Mouse (Mus musculus) right cerebral cortex, adult 18-20 months (tissue): ENCODE measurements at regions not wholly inside any gene's neighbourhood (a gene's known extent, or its start where the extent isn't known, plus 50 kb on each side); places are given as distances from the start of the nearest gene placed in this dataset.

Source experiments
- DNase-seq: peaks from one replicate; pipeline ENCODE4 v3.0.0; 2022; ENCODE audit warnings: mixed read lengths

DNA sequence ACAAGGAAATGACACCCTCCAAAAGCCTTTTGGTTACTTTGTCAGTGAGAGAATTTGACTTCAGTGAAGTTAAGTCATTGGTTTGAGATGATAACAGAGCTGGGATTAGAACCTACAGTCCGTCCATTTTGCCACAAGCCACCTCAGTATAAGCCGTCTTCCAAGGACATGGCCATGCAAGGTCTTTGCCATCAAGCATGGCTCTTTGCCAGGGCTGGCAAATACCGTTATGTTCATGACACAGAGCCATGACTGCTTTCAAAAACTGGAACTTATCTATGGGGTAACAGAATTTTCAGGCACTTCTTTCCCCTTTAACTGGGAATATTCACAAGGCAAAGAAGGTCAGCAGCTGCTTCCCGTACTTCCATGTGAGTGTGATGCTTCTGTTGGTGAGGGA is 441.9 kb upstream of the Fam19a5 start:
- DNase-seq, result no peak

DNA sequence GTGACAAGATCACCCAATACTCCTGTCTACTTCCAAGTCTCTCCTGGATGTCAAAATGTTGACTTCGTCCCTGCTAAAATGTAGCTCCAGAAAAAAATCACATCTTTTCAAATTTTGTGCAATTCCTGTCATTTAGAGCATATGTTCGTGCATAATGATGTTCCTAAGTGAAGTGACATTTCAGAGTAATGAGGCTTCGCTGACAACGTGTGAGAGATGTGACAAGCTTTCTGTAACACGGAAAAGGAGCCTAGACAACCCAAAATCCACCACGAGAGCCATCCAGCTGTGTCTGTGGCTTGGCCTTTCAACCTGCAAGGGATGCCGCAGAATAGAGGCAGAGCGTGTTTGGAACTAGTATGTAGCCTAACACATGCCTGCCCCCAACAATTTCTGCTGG is 438.1 kb upstream of the Fam19a5 start:
- DNase-seq, result no peak

DNA sequence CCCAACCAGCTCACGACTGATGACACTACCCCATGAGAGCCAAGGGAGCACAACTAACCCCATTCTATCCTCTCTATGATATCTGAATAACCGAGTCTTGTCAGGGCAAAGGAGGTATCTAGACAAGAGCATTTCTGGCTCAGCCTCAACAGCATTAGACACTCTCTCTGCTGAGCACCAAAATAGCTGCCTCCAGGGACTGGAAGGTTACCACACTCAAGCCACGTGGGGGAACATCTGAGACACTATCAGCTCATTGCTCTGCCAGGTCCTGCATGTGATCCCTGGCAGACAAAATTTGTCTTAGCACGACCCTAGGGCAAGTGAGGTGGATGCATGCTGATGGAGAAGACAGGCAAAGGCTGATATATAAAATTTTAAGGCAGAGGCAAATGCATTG is 436.4 kb upstream of the Fam19a5 start:
- DNase-seq, result no peak

DNA sequence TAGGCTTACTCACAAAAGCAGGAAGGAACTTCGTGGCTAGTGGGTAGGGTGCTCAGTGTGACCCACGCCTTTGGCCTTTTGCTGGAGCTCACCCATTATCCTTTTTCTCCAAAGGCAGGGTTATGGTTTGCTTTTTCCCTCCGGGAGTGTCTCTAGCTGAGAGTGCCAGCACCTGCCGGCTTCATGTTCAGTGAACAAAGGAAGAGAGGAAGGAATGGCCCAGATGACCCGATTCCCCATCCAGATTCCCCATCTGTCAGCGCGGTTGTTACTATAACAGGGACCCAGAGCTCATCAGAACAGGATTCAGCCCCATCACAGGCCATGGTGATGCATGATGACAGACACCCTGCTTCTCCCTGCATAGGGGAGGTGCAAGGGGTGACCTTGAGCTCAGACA is 435.7 kb upstream of the Fam19a5 start:
- DNase-seq, result no peak

DNA sequence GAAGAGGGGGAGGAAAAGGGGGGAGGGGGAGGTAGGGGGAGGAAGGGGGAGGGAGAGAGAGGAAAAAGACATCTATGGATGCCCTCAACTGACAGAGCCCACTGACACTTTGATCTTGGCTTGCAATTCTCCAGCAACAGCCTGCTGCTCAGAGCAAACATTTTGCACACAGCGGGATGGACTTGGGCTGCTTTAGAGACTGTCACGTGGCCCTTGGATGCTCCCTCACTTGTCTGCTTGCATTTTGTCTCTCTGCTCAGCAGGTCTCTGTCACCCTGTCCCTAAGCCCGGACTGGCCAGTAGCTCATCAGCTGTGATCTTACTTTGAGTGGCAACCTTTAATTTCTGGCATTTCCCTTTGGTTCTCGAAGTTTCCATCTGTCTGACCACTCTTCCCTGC is 421.4 kb upstream of the Fam19a5 start:
- no peak for DNase-seq

DNA sequence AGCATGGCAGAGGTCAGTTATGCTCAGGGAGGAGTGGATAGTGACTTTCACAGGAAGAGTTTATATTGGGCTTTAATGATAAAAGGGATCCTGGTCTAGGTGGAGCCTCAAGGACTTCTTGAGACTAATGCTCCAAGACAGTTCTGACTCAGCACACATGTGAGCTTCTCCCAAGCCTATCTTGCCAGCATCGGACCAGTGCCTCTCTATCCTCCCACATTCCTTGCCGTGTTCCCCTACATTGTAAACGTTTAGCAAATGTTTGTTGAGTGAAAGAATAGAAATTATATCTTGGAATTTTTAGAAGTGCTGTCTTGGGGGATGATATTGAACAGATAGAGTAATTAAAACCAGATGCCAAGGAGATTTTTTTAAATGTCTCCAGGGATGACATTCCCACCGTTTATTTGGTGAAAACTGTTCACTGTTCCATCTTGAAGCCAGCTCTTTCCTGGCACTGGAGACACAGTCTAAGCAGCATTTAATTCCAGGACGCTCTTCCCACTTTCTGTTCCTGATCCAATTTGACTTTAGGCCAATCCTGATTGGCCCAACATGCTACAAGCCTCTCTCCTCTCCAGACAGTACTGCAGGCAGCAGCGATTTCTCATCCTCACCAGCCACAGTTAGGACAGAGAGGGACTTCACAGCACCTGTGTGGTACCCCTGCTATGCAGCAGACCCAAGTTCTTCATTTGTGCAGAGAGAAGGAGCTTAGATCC is 418.5 kb upstream of the Fam19a5 start:
- DNase-seq, result peak; percentile 23

DNA sequence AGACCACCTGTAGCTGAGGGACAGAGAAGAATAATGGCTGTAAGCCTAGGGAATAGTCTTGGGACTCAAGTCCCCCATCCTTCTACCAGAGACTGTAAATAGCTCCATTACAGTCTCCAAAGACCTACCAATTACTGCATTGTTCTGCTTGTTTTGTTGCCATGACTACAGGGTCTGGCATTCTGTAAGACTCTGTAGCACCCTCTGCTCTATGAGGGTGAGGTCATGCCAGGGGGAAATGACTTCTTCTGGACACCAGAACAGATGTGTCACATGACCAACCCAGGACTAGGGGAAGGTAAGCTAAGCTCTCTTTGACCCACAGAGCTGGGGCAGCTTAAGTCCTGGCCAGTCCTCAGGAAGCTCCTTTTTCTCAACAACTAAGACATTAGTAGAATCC is 405.2 kb upstream of the Fam19a5 start:
- no peak for DNase-seq

DNA sequence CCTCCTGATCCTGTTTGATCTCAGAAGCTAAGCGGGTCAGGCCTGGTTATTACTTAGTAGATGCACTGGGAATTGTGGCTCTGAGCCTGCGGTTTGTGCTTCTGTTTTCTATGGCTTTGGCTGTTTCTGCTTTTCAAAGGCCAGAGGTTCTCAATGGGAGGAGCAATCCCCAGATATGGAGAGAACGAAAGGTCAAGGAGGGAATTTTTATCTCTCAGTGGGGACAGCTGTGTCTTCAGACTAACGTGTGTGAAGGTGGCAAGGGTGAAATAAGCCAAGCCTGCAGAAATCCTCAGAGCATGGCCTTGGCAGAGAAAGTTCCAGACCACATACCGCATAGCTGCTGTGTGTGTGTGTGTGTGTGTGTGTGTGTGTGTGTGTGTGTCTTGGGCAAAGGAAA is 375.0 kb upstream of the Fam19a5 start:
- no peak for DNase-seq

DNA sequence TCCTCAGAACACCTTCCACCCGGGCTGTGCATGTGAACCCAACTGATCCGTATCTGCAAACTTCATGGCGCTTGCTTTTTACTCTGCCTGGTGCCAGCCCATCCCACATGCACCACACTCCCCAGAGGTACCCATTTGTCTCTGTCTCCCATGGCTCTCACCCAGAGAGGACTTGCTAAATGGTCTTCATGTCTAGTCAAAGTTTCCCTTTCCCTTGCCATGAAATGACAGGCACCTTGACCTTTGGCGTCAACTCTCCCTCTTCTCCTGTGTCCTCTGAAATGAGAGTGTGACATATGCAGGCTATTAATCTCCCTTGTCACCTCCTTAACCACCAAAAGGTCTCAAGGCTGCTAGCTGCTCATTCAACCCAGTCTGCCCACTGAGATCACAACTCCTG is 373.2 kb upstream of the Fam19a5 start:
- no peak for DNase-seq

DNA sequence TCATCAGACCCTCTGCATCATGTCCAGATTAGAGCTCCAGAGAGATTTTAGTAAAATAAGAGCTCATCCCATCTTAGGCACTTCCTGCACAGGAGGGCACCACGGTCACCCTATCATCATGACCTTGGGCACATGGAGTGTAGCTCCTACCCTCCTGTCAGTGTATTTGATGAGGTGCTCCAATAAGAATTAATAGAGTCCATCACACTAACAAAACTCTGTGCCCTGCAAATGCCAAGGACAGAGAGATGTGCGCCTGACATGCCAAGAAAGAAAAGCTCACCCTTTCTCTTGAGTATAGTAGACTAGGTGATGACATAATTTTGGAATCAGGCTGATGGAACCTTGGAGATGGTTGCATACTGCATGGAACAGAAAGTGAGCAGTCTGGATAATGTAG is 371.0 kb upstream of the Fam19a5 start:
- DNase-seq, result no peak

DNA sequence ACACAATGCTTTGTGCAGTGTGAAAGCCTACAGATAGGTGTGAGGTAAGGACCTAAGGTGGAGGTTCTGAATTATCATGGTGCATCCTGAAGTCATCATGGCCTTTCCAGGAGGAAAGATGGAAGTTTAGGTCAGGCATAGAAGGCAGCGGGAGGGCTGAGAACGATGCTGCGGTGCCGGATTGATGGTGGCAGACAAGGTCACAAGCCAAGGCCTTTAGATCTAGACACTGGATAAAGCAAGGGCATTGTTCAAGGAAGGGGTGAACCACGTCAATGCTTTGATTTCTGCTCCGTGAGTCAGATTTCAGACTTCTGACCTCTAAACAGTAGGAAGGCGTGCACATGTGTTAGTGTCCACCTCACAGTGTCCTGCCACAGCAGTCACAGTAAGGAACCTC is 365.5 kb upstream of the Fam19a5 start:
- DNase-seq, result no peak

DNA sequence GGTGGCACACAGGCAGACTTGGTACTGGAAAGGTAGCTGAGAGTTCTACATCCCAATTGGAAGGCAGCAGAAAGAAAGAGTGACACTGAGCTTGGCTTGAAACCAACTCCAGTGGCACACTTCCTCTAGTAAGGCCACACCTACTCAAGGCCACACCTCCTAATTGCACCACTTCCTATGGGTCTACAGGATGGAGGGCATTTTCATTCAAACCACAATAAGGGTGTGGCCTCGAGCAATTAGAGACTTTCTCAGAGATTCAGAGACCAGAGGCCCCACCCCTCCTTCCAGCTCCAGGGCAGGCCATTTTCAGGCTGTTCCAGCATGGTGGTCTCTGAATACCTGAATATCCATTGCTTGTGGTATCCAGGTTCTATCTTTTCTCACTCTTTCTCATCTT is 363.3 kb upstream of the Fam19a5 start:
- DNase-seq, result no peak

DNA sequence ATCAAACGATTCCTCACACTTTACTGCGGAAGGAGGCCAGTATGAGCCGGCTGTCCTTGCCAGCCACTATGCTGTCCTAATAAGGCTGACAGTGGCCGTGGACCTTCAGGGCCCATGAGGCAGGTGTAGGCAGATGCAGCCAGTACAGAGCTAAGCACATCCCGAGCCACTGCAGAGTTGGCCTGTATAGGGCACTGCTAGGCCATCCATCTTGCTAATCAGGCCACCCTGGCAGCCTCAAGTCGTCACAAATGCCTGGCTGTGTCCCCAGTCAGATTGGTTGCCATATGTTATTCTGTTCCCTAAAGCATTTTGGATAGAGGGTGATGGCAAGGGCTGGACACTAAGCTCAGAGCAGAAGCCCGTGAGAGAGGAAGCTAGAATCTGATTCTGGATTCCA is 359.9 kb upstream of the Fam19a5 start:
- no peak for DNase-seq

DNA sequence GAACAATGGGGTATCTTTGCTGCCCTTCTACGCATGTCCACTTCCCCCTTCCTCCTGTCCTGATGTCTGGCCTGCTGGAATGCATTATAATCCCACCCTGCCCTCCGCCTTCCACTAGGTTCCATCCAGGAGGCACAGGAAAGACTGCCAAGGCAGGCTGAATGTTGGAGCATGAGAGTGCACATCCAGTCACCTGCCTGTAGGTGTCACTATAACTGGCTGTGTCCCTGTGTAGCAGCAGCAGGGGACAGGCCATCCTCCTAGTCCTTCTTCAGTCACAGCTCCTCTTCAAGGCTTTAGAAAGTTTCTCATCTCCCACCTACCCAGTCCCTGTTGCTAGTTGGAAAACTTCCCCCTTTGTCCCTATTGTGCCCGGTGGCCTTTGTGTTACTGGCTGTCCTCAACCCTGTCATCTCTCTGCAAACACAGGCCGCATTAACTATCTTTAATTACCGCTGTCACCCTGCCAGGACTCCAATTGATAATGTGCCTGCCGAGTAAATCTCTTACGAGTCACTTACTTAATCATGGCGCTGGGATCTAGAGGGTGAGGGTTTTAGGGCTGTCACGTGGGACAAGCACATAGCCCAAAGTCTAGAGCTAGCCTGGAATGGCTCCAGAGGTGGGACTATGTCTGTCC is 355.2 kb upstream of the Fam19a5 start:
- DNase-seq, result no peak

DNA sequence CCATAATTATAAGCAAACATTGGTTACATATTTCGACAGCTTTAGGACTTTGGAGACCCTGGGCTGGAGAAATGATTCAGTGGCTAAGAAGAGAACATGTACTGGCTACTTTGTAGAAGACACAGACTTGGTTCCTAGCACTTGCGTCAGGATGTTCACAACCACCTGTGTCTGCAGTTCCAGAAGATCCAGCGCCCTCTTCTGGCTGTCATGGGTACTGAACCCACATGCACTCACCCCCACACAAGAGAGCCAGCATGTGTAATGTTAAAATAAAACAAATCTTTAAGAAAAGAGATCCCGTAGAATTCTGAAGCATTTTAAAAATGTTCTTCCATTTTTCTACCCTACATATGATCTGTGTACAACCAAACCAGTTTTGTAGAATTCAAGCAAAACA is 352.2 kb upstream of the Fam19a5 start:
- DNase-seq, result no peak

DNA sequence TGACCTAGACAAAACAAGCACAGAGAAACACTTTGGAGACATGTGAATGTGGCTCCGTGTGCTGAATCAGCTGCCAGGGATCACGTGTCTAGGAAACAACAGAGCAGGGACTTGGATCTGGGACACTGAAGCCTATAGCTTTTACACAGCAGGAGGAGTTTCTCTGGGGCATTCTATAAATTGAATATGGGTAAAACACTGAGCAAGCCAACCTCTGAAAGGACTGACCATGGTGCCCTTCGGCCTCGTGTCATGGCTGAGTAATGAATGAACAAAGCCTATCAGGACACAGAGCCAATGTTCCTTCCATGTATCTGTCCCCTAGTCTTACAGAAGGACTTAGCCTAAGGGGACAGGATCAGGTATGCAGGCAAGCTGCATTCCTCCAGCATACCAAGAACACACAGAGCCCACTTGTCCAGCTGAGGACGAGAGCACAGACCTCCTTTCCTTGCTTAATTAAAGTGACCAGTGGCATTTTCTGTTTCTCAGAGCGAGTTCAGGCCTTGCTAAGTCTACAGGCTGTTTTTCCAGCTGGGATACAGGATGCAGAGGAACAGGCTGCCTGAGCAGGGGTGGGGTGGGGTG is 347.7 kb upstream of the Fam19a5 start:
- no peak for DNase-seq

DNA sequence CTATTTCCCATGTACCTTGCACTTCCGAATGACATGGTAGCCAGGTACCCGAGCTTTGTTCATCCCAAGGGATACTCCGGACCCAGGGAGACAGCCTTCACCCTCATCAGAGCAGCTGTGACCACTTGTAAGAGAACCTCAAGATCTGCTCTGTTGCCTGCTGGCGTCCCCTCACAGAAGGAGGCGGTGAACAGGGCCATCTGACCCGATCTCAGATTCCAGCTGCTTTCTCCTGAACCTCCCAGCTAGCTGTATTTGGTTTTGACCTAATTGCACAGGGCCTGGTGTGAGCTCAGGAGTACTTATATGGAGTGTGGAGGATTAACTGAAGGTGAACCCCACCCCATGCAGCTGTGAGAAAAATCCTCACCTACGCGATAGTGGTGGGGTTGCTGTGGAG is 344.5 kb upstream of the Fam19a5 start:
- DNase-seq, result no peak

DNA sequence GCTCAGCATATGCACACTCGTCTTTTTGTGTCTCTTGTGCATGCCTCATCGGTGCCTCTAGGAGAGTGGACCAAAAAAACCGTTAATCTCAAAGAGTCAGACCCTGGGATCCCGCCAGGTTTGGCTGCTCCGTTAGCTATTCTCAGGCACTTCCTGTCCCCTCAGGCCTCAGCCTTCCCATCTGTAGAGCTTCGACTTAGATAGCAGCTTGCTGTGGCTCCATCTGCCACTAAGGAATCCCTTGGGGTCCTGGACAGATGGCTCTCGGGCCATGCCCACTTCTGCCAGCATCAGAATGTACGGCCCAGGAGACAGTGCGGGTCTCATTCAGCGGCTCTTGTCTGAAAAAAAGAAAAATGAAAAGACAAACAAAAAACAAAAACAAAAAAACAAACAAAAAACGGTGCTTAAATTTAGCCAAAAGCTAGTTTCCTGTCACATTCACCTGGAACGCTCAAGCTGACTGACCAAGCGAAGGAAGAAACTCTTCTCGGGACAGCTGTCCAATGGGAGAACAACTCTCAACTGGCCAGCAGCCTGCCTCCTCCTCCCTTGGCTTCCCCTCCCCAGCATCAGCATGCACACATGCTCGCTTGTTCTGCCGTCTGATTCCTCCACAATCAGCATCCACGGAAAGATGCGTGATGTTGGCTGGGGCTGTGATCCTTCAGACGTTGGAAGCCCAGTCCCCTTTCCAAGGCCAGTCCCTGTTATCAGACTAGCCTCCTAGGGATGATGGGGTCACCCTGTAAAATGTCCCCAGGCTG is 343.6 kb upstream of the Fam19a5 start:
- no peak for DNase-seq

DNA sequence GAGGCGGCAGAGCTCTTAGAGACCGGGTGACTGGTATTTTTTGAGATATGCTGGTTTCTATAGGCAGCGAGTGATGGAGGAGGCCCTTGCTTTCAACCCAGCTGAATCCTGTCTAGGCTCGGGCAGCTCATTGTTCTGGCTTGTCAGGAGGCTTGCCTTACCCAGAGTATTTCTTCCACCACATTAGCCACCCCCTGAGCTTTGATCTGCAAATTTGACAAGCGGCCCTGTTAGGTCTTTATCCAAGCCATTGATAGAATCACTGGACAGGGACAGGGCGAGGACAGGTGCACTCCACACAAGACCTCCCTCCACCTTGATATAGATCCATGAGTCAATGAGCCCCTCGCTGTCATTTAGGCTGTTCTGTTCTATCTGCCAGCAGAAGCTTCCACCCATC is 343.0 kb upstream of the Fam19a5 start:
- DNase-seq, result no peak

DNA sequence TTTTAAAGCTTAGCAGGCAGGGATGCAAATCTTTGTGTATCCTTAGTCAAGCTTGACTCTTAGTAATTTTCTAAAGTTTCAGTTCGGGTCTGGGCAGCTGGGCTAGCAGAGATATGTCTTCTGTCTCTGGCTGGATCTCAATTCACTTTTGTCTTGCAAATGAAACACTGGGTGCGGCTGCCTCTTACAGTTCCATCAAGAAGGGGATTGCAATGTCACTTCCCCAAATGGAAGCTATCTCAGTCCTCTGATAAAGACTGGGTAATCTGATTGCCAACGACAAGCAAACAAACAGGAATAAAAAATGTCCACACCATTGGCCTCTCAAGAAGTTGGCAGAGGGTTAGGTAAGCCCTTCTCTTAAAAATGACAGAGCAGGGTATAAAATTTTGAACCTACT is 314.1 kb upstream of the Fam19a5 start:
- DNase-seq, result no peak

DNA sequence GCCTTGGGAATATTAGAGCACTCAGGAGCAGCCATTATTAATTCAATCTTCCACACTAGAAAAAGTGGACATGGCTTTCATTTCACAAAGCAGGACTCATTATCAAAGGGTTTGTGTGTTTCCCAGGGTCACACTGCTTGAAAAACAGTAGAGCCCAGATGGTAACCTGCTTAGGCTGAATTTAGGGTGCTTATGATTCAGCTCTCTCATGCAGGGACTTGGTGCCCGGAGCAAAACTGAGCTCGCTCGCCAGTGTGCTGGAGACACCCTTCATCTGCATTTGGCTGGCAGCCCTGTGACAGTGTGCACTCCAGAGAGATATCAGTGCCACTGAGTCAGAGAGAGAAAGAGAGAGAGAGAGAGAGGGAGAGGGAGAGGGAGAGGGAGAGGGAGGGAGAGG is 308.0 kb upstream of the Fam19a5 start:
- no peak for DNase-seq

DNA sequence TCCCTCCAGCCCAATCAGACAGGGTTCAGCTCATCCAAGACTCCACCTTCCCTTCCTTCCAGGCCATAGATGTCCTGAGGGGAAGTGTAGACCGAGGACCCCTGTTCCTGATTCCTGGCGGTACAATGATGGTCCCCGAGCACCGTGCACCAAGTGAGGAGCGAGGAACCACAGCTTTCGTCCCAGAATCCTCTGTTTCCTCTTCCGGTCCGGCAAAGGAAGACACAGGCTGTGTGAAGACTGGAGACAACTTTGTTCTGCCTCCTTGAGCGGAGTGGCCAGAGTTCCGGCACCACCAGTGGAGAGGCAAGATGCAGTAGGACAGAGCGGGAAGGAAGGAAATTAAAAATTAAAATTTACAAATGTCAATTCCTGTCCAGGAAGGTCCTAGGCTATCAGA is 305.0 kb upstream of the Fam19a5 start:
- DNase-seq, result no peak

DNA sequence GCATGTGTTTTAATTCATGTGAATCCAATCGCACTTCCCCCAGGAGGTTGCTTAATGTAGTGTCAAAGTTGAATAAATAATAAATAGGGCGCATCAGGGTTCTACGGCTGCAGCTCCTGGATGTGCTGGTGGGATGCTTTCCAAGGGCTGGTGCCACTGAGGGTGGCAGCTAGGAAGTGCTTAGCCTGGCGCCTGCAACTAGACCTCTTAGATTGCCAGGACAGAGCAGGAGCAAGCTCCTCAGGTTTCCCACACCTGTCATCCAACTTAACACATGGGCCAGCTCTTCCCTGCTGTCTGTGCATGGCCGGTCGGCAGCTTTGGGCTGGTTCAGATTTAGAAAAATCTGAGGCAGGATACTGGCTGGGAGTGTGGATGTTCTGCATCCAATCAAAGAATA is 282.6 kb upstream of the Fam19a5 start:
- DNase-seq, result no peak

DNA sequence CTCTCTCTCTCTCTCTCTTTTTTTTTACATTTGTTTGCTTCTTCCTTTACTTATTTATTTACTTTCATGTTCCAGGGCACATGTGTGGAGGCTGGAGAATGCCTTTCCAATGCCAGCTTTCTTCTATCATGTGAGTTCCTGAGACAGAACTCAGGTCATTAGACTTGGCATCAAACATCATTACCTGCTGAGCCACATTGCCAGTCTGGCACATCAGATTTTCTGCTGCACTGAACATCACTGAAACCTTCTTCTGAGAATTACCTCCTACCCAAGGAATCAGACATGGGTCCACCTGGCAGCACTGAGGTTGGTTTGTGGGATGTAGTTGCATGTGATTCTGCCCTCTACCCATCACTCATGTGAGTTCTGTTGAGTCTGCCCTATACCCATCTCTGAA is 279.2 kb upstream of the Fam19a5 start:
- DNase-seq, result no peak
